Mouse (Mus musculus): ENCODE measurements around the gene Zfp672.

- TF ChIP-seq CTCF (IDR thresholded peaks at IDR 0.05; ENCODE audit: low read depth, low read length) (no peak), POLR2A (IDR thresholded peaks at IDR 0.05; ENCODE audit: extremely low read depth, insufficient read depth, low read length) (no peak)
Observed at GRCm38 (mm10) chr11:58329906-58330275, 248 bp downstream of the Zfp672 start.

Data from liver, adult 2 months (tissue).